Mouse (Mus musculus) erythroblast, adult 5-6 weeks (primary cell): ENCODE data around the gene Ddx23. TPM values are rescaled to one million over a fixed set of nuclear protein-coding genes. Genes with fewer than 3 reads are reported as not detected.

Experiments
- ATAC-seq: replicated peaks from 2 replicates; pipeline ENCODE4 v1.8.0; 2016; ENCODE audit warnings: moderate number of reproducible peaks, mild to moderate bottlenecking, moderate TSS enrichment, inconsistent platforms; ENCODE audit not compliant: poor library complexity, low FRiP score, severe bottlenecking
- total RNA-seq, 2 experiments: library from RNA; stranded (forward) in 1 of 2; stranded (reverse) in 1 of 2; fragments of 150-400 nt in 1 of 2; fragments of 200-764, 138-1000 nt in 1 of 2; gene quantifications; 2 replicates each; pipeline versions ENCODE4 v1.2.3 to v1.2.4; 2015 to 2017; ENCODE audit warnings: low replicate concordance in 2 of 2

Gene Ddx23
- total RNA-seq, 2 experiments from 2014 or later: 10.4 to 40.2 TPM

DNA sequence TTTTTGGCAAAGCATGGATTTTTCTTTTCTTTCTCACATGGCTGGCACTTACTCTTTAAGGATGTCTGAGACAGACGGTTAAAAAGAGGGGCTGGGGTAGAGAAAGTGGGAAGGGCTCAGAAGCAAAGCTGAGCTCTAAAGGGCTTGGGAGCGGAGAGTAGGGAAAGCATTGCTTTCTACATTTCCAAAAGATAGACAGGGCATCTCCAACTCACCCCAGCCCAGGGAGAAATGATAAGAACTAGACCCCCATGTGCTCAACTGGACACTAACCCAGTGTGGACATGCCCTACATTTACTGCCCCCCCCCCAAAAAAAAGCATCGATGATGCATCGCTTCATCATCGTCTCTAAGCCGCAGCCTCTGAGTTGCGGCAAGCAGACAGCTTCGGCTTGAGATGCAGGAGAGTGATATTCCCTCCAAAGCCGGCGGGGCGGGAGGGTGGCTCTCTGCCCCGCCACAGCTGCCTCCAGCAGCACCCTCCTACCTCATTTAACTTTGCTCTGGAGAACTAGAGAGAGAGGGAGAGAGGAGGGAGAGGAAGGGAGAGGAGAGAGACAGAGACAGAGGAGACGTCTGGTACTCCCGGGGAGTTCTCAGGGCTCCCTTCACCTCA lies 13.0 kb upstream of the Ddx23 start:
- ATAC-seq: no peak

DNA sequence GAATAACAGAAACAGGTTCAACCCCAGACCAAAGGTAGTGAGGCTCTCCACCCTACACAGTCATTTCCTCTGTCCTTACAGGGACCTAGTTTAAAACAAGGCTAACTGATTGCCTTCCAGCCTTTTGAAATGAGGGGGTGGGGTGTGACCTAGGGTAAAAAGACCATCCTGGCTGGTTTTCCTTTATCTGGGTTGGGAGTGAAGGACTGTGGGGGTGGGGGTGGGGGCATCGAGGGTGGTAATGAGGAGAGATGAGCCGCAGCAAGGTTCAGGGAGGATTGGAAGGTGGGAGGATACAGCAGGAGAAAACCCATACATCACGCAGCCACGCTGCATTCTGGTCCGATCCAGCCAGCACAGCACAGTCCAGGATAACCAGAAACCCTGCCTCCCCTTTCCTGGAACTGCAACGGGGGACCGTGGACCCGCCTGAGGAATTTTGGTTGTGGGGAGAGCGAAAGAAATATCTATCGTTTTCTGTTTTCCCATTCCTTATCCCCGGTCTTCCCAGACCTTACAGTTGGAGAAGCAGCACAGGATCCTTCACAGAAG lies 12.4 kb upstream of the Ddx23 start:
- ATAC-seq: no peak

DNA sequence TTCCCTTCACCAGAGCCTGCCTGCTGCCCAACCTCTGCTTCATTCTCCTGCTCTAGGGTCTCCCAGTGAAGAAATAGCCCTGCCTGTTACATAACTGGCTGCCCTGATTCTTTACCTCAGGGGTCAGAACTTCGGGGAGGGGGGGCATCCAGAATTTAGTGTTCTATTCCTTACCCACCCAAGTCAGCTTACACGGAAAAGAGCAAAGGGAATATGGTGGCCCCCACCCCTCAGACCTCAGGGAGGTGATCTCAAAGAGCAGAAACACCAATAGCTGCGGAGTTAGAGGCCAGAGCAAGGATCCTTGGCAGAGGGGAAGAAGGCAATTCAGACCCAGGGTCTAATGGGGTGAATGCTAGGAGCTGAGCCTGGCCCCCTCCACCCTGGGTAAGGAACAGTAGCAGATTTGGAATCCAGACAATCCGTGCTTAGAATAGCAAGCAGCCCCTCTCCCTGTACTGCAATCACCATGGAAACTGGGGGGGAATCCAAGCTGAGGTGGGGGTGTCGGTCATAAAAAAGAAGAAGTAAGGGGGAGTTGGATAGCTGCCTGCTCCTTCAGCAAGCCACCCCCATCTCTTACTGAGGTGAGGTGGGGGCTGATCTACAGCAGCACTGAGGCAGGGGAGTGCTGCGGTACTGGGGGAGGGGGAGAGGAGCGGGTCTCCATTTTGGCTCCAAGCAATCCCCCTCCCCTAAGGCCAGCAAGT lies 11.7 kb upstream of the Ddx23 start:
- ATAC-seq: no peak

DNA sequence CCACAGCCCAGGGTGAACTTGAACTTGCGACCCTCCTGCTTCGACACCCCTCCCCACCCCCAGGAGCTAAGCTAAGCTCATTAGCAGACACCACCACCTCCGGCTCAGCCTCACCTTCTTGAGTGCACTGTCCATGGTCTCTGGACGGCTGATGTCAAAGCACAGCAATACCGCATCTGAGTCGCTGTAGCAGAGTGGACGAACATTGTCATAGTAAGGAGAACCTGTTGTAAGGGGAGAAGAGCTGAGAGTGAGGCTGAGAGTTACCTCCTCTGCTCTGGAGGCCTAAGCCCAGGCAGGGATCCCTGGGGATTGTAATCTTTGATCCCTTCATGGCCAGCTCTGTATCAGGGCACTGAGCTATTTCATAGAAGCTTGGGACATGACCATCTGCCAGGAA lies 11.0 kb upstream of the Ddx23 start:
- ATAC-seq: no peak

DNA sequence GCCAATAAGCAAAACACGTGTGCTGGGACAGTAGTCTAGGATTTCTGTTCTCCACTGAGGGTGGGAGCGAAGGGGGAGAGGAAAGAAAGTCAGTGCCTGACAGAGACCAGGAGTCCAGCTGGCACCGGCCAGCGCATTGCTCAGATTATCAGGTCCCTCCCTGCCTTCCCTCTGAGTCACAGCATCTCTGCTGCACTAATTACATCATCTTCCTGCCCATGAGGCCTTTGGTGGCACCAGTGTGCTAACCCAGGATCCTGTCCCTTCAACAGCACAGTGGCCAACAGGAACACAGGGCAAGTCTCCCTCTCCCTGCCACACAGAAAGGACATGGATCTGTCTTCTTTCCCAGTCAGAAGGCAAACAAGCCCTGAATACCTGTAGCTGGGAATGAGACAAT lies 9.9 kb upstream of the Ddx23 start:
- no peak for ATAC-seq

DNA sequence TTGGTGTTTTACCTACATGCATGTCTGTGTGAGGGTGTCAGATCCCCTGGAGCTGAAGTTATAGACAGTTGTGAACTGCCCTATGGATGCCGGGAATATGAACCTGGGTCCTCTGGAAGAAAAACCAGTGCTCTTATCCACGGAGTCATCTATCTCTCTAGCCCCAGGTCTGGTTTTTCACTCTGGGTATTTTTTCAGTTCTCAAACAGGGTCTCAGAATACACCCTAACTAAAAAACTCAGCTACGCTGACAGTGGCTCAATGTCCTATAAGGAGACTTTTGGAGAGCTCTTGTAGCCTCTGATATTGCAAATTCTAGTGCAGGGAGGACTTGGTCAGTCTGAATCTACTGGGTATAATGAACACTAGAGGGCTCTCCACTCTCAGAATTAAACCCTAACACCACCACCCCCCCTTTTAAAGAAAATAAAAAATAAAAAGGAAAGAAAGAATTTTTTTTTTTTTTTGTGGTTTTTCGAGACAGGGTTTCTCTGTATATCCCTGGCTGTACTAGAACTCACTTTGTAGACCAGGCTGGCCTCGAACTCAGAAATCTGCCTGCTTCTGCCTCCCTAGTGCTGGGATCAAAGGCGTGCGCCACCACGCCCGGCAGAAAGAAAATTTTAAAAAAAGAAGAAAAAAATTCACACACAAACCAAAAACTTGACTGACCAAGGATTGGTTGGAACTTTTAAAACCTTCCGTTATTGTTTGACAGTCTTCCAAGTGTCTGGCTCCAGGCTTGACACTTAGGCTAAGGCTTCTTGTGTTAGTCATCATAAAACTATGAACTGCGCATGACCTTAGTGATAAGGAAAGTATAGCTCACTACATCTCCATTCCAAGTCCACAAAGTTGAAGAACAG lies 1.6 kb upstream of the Ddx23 start:
- no peak for ATAC-seq

DNA sequence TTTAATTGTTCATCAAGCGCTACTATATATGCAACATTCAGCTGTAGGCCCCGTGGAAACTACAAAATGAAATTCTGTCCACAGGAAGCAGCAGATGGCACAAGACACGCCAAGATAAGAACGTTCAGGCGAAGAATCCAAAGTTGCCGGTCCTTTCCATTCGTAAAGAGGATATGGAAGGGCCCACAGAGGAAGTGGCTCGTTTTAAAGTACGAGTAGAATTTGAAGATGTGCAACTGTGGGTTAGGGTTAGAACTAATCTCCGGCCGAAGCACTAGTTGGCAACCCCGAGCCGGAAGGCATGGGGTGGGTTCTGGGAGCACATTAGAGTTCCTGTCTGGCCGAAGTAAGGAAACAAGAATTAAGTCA lies 512 bp downstream of the Ddx23 start:
- peak; percentile 63 for ATAC-seq

DNA sequence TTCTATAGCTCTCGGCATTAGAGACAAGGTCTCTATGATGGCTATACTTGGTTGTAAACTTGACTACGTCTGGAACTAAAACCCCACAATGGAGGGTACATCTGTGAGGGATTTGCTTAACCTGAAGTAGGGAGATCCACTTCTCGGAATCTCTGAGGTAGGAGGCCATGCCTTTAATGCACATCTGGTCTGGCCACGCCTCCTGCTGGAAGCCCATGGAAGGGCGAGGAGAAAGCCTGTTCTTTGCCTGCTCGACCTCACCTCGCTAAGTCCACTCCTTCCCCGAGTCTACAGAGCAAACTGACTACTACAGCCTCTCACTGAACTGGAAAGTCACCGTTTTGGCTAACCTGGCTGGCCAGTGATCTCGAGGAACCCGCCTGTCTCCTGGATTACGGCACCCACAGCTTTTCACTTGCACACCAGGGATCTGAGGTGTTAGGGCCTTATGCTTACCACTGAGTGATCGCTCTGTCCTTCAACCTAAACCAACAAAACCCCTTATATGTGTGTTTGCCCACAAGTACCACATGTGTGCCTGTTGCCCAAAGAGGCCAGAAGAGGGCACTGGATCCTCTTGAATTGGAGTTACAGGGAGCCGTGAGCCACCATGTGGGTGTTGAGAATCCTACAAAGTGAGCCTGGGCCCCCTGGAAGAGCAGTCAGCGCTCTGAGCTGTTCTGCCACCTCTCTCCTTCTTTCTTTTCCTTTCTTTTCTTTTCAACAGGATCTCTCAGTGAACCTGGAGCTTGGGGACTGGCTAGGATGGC lies 5.5 kb downstream of the Ddx23 start:
- ATAC-seq: no peak

DNA sequence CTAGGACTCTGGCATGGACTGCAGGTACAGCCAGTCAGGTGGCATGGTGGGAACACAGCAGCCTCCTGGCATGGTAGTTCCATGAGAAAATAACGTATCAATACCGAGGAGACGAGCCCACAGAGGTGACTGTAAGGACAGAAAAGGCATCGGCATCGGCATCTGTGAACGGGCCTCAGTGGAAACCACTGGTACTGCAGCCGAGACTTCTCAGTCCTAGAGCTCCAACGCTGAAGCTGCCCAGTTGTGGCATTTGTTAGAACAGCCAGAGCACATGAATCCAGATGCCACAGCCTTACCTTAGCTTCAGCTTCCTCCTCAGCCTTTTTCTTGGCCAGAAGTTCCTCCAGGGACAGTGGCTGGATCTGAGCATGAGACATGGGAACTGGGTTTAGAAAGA lies 10.5 kb downstream of the Ddx23 start:
- no peak for ATAC-seq

DNA sequence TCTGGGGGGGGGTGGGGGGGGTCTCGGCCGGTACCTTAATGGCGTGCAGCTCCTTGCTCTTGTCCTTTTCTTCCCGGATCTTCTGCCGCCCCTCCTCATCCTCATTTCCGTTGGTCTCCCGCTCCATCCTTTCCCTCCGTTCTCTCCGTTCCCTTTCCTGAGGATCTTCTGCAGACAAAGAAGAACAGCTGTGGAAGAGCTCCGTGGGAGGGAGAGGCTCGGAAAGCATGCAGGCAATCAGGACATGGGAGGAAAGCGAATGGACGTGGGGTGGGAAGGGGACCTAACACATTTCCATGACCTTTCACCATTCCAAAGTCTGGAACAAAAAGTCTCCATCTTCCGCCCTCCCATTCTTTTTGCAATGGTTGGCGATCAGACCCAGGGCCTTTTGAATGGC lies 11.3 kb downstream of the Ddx23 start:
- no peak for ATAC-seq

DNA sequence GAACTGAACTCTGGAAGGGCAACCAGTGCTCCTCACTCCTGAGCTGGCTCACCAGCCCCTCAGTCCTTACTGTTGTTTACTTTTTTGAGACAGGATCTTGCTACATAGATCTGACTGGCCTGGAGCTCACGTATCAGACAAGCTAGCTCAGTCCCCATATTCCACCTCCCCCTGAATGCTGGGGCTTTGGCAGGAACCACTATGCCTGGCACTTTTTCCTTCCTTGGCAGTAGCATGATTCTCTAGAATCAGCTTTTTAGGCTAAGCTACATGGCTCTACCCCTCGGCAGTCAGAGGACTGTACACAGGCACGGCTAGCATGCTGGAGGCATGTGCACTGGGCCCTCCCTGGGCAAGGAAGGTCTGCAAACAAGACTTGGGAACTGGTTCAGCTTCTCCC lies 14.6 kb downstream of the Ddx23 start:
- no peak for ATAC-seq

DNA sequence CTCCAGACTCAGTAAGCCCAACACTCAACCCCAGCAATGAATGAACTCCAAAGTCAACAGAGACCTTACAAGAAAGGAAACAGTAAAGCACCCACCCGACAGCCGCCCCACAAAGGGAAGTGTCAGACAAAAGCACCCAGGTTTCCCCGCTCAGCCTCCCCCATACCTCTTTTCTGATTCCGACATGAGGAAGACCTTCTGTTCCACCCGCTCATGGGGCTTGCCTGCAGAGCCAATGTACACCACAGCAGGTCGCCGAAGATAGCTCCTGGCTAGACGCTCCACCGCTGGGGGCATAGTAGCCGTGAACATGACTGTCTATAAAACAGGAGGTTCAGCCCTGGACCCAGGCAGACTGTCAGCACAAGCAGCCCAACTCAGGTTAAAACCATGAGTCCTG lies 15.4 kb downstream of the Ddx23 start:
- ATAC-seq: no peak

DNA sequence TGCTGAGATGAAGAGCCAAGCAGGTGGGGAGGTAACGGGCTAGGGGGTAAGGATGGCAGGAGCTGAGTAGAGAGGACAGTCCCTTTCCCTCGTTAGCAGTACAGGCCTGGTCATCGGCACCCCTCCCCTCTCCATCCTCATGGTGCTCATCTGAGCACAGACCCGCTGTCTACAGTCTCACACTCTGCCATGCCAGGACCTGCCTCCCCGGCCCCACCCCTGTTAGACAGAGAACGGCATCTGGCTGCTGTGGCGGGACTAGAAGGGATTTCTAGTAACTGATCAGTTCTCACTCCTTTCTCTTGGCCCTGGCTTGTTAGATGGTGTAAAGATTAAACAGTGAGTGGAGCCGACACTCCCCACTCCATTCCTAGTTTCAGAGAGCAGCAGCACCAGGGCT lies 16.0 kb downstream of the Ddx23 start:
- ATAC-seq: no peak

DNA sequence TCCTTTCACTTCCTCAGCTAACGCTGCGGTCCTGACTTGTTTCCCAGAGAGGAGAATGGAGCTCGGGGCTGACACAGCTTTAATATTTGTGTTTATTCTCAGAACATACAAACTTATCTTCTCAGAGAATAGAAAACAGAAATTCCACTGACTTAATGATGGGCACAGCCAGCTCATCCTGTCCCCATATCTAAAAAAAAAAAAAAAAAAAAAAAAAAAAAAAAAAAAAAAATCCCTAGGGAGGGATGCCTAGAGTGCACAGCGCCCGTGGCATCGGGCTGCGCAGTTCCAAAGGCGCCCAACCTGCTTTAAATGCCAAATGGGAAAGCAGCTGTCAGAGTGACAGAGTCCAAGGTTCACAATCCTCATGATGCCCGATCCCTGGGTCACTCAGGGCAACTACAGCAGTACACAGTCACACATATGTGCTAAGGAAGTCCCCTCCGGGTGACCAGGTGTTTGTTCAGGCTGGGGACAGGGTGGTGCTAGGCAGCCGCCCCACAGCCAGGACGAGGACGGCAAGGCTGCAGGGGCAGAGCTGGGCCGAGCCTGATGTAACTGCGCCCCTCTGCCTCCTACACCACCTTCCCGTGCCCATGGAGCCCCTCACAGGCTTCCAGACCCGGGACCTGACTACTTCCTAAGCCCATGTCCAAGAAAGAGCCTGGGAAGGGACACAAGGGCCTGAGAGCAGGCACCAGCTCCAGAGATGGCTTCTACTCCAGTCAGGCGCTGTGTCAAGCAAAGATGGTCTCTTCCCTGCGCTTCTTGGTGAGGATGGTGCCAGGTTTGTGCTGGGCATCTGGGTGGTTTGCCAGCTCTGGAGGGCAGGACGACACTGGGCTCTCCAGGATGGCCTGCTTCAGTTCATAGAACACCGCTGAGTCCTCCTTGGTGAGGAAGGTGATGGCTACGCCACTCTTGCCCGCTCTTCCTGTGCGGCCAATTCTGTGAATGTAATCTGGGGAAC lies 17.4 kb downstream of the Ddx23 start:
- ATAC-seq: no peak

DNA sequence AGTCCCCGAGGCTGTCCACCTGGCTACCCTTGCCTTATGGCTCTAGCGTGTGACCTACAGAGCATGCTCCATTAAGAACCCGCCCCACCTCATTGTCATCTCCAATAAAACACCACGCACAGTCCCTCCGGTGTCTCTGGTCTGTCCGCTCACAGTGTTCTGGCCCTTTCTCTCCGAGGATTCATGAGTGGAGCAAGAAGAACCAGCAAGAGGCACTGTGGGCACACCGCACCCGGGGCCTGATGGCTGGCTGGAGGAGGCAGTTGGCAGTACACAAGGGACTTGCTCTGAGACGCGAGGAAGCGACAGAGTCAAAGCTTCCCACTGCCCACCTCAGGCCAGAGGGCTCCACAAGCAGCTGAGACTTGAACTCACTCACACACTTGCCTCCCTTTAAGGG lies 18.3 kb downstream of the Ddx23 start:
- ATAC-seq: no peak

DNA sequence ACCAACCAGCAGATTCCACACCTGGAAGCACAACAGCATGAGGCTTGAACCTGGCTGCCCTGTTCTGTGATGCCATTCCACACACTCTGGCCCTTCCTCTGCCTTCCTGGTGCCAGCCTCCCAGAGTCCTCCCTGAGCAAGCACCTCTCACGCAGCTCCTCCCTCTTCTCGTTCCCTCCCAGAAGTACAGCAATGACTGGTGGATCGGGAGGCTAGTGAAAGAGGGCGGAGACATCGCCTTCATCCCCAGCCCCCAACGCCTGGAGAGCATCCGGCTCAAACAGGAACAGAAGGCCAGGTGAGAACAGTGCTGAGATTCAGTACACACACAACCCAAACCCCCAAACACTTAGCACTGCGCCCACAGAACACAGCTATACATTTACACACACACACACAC lies 22.5 kb downstream of the Ddx23 start:
- no peak for ATAC-seq

DNA sequence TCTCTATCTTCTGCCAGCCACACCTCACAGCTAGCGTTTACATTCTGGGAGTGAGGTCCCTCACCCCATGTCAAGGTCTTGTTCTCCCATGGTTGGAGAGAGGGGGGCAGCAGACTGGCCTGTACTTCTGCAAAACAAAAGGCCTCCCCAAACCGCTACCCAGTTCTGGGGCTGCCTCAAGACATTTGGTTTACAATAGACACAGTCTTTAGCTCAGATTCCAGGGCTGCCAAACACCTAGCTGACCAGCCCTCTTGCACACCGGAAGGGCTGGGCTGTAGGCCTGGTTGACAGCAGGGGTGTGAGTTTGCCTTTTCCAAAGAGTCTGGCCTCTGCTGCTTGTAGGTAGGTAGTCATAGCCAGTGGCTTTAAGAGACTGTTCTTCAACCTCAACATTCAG lies 25.5 kb downstream of the Ddx23 start:
- ATAC-seq: no peak

DNA sequence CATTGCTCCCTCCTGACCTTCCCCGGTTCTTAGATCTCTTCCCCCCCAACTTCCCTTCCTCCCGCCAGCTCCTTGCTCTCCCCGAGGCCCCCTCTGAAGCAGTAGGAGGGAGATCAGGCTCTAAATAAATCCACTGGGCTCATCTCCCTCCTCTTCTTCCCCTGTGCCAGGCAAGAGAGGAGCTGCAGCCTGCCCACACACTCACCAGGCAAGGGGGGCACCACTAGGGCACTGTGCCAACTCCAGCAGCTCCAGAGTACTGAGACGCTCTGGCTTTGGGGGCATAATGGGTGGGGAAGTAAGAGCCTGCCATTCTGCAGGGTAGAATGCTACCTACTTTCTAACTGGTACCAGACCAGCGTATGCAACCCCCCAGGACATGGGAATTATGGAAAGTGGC lies 26.2 kb downstream of the Ddx23 start:
- ATAC-seq: no peak

DNA sequence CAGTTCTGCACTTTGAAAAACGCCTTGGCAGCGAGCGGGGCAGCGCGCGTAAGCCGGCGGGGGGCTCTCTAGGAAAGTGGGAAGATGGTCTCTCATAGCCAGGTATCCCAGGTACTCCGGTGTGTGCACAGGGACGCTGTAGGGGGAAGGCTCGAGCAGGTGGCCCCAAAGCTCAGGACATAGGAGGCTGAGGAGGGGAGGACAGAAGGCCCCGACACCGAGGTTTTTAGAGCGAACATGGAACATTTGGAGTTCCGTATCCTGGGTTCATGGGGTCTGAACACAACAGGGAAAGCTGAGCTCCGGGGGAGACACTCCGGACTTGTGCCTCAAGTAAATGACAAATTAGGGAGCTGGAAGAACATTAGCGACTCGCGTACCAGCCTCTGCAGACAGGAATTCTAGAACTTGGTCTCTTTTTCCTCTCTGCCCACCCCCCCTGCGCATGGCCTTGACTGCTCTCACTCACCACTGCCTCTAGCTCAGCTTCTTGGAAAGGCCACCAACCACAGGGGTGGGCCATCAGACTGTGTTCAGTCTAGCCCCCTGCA lies 27.3 kb downstream of the Ddx23 start:
- no peak for ATAC-seq
